Mouse (Mus musculus): ENCODE measurements at regions not wholly inside any gene's neighbourhood (a gene's known extent, or its start where the extent isn't known, plus 50 kb on each side); places are given as distances from the start of the nearest gene placed in this dataset.
A peak's percentile ranks its signal among the peaks of the same experiment; 100 is the strongest.

DNA sequence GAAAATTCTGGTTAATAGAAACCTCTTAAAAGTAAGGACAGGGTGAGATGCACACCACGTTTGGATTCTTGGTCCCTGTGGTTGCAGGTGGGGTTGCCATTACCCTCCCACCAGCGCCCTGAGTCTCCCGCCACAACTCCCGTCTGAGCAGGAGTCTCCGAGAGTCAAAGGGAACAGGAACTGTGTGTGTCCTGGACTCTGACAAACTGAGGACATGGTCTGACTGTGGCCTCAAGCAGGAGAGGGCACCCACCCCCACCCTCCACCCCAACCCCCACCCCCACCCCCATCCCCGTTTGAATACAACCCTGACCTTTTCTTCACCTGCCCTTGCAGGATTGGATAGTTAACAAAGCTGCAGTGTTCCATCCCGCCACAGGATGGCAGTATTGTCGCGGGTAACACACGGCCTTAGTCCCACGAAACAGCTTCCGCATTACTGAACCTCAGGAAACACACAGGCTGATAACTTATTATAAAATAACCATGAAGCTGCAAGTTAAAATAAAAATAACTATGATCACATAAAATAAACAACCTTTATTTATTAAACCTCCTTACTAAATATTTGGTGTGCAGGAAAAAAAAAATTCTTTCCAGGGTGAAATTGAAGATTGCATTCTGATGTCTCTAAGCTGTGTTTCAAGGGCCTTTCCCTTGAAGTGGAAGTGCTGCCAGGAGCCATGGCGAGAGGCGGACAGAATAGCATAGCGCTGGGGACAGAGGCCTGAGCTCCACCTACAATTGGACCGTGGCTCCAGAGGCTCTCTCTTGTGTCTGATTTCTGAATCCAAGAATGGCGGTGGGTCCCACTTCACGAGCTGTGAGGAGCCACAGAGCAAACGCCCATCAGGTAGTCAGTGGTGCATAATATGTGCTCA, 90.2 kb upstream of the Gpr12 start:
- TF ChIP-seq CTCF (IDR thresholded peaks at IDR 0.05 in 2 of 3, conservative IDR thresholded peaks at IDR 0.05 in 1 of 3; ENCODE audit: control insufficient read depth in 1 of 3, insufficient read depth in 1 of 3, low read depth in 2 of 3, low read length in 3 of 3, poor library complexity in 1 of 3, severe bottlenecking in 1 of 3) (peak; percentile 72 to 99 (median 98)), CHD2 (IDR thresholded peaks at IDR 0.05; ENCODE audit: low read length) (no peak), MAX (IDR thresholded peaks at IDR 0.05; ENCODE audit: low read length) (peak; percentile 51; the same call in 1 of the 2 replicates), TCF12 (IDR thresholded peaks at IDR 0.05; ENCODE audit: low read depth, low read length) (peak; percentile 64), POLR2A (IDR thresholded peaks at IDR 0.05; ENCODE audit: control insufficient read depth in 1 of 2, insufficient read depth in 1 of 2, low read depth in 1 of 2, low read length in 2 of 2, poor library complexity in 1 of 2) (peak; percentile 13 to 35; a peak in 2 of 4 replicates), MYC (IDR thresholded peaks at IDR 0.05; ENCODE audit: low read depth, low read length) (peak; percentile 70), TBP (IDR thresholded peaks at IDR 0.05; ENCODE audit: low read depth, low read length) (peak; percentile 89), MAFK (IDR thresholded peaks at IDR 0.05; ENCODE audit: borderline replicate concordance, low read depth, low read length) (no peak), POLR2AphosphoS2 (IDR thresholded peaks at IDR 0.05; ENCODE audit: low read length) (no peak), MAZ (IDR thresholded peaks at IDR 0.05; ENCODE audit: low read depth, low read length) (peak; percentile 83; the same call in 1 of the 2 replicates), ZMIZ1 (IDR thresholded peaks at IDR 0.05; ENCODE audit: low read depth, low read length) (no peak), MXI1 (IDR thresholded peaks at IDR 0.05; ENCODE audit: low read depth, low read length) (peak; percentile 51), ETS1 (IDR thresholded peaks at IDR 0.05; ENCODE audit: low read depth, low read length) (peak; percentile 74; the same call in 1 of the 2 replicates)
